Mouse (Mus musculus) adrenal gland, adult 10 weeks (tissue): ENCODE results near the gene Stoml2. TPM values are rescaled to one million over a fixed set of nuclear protein-coding genes. Genes with fewer than 3 reads are reported as not detected.

Source experiments
- polyA plus RNA-seq: library from polyadenylated mRNA; stranded (reverse); fragments of 350-450 nt; fragmentation: Illumina TruSeq; extraction: RNeasy Lipid Tissue Mini Kit (QIAGEN cat#74804); gene quantifications from one replicate; pipeline ENCODE4 v1.2.3, GENCODE M21; 2014; ENCODE audit warnings: low read depth, low replicate concordance

Stoml2 gene
- polyA plus RNA-seq = 46.2 TPM

DNA sequence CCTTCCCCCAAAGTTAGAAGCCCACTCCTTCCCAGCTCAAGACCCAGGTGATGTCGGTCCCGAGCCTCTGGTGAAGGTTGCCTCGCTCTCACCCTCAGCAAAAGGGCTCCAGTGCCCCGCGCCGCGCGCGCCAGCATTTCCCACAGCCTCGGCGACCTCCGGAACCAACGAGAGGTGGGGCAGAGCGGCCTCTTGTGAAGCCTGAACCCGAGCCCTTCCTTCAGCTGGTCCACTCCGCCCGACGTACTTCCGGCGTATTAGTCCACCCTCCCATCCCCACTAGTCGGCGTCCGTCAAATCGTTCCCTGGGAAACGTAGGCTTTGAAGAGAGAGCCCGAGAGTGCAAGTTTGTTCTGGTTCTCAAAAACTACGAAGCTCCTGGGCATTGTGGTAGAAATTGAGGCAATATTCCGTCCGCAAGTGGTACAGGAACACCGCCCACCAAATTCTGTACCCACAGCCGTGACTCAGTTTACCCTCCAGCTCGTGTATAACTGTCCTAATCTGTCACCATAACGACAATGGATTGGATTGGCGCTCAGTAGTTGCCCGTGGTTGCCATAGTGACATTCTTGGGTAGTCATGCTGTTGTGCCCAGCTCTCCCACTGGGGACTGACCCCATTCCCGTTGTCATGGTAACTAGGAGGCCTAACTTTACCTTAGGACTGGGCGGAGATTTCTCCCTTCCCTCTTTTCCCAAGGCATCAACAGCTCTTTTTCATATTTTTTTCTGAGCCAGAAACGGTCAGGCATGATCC, at the start of gene Stoml2:
Gene Stoml2 (minus strand): TSS at position 474 of the 759 bp plus-strand sequence.

DNA sequence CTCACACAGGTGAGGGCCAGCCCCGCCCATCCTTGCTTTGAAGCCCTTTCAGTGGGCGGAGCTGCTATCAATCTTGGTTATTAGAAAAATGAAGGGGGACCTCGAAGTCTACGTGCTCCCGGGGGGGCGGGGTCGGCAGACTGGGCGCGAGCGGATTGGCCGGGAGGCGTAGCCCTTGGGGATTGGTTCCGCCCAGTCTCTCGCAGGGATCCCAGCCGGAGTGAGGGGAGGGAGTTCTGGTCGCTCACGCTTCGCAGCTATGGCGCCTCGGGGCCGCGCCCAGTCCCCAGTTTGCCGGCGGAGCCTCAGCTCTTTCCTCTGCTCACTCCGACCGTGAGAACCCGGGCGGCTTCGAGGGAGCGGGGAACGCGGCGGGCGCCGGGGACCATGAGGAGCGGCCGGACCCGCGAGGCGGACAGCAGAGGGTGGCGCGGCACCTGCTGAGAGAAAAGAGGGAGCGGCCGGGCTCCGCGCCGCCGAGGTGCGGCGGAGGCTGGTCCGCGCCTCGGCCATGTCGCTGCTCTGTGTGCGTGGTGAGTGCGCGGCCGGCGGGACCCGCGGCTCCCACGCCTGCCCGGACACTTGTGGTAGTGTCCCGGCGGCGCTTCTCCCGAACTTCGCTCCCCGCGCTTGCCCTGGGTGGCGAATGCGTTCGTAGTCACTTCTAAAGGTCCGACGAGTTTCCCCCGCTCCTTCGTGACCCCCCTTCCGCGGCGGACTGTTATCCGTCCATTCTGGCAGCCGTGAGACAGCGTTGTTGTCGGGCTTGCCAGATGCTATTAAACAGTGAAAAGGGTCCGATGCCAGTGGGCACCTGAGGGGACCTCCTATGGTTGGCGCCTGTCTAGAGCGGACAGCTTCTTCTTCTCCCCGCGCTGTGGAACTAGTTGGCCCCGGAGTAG, 27.5 kb upstream of the Stoml2 start, which contains the start of gene Unc13b:
Gene Unc13b (plus strand): TSS at position 201 of the 902 bp plus-strand sequence.

DNA sequence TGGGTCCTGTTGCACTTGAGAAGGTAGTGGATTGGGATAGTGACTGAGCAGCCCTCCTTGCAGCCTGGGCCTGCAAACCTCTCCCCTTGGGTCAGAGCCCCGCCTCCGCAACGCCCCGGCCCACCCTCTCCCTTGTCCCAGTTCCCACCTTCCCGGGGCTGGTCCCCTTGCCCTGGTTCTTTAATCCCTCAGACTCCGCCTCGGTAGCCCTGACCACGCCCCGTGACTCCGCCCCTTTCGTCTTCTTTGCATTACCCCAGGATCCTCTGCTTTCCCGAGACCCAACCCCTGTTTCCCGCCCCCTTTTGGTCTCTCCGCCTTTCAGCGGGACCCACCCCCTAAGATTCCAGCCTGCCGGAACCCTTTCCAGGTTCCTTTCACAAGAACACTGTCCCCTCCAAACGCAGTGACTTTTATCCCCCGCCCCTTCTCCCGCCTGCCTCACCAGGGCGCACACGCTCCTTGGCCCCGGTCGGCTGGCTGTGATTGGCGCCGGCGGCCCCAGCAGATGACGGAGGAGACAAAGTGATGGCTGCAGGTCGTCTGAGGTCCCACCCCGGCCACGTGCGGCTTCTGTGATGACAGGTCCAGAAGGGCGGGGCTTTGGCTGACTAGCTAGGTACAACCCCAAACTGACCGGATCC, 14.3 kb upstream of the Stoml2 start, which contains the start of gene Fam214b:
Gene Fam214b (minus strand): TSS at position 562 of the 644 bp plus-strand sequence.

DNA sequence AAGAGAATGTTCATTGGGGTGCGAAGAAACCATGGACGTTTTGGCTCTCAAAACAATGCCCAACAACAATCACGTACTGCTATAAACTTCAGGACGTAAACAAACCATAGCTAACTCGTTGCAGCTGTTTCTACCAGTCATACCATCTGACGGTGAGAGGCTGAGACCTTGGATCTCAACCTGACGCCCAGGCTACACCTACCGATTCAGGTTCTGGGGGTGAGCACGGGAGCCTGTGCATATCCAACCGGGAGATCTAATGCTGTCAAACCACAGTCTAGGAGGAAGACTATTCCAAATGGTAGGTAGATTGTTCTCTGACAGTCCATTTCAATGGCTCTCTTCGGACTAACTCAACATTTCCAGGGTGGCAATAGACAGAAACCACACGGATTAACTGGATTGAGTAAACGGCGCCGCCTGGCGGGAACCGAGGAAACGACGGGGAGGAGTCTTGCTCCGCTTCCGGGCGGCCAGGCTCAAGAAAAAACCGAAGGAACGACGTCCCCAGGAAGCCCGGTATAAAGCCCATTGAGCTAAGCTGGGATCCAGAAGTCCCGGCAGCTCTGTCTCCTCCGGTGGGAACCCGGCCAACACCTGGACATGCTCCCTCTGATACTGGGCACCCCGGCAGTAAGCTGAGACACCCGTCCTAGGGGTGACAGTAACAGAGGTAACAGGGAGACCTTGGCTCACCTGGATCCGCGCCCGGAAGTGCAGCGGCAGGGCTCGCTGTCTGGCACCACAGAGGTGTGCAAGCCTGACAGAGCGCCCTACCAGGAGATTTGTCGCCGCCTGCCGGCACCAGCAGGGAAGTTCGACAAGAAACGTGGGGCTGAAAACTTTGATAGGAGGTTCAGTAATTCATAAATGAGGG, 6.2 kb downstream of the Stoml2 start, which contains the start of gene Pigo:
Gene Pigo (minus strand): TSS at position 736 of the 877 bp plus-strand sequence.

DNA sequence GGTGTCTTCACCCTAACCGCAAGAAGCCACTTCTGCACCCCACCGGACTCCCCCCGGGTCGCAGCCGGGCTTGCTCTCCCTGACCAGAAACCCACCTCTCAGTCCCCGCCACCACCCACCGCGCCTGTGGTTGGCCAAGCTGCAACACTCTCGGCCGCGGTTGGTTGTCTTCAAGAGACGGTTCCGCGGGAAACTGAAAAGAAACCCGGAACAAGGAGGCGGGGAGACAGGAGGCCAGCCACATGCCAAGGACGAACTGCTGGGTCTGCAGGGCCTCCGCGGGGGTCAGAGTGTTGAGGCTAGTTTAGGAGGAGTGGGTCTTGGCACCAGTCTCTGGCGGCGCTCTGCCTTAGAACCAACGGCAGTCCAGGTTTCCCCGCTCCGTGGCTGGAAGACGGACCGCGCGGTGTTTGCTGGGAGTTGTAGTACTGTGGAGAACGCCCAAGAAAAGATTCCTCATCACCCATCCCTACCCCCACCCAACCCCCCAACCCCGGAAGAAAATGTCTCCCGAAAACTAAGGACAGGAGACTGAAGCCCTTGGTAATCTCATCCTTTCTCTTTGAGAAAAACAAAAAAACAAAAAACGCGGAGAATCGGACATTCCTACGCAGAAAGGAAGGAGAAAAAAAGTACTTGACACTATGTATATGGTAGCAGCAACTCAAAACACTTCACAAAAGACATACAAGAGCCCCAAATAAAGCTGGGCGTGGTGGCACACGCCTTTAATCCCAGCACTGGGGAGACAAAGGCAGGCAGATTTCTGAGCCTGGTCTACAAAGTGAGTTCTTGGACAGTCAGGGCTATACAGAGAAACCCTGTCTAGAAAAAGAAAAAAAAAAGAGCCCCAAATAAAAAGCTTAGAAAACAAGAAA, 21.1 kb downstream of the Stoml2 start, which contains the start of gene Fancg:
Gene Fancg (minus strand): TSS at position 346 of the 878 bp plus-strand sequence.

DNA sequence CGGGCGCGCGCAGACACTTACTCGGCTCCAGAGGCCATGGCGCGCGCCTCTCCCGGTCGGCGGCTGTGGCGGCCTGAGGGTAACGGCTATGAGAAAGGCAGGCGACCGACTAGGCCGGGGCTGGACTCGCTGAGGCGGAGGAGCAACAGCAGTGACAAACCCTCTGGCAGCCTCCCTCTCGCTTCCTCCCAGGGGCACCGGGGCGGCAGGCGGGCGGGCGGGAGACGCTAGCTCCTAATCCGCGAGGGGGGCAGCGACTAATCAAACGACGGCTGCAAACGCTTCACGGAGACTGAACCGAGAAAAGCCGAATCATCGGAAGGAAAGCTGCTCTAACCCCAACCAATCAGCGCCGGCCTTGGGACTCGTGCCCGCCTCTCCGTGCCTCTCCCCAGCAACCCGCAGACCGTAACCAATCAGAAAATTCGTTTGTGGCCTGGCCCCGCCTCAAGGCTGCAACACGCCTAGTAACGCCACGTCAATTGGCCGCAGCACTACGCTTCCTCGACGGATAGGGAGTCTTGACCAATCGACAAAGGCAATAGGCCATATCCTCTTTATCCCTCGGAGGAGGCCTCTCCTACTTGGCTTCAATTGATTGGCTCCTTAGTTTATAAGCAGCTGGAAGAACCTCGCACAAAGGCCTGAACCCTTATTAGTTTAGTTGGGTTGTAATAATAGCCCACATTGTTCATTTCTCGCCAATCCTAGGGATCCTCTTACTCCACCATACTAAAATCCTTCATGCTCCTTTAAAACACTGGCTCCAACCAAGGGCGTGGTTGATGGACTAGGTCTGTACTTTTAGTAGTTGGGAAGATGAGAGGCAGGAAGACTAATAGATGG, 31.1 kb downstream of the Stoml2 start, which contains the start of gene Vcp:
Gene Vcp (minus strand): TSS at position 367 of the 846 bp plus-strand sequence.

Other genes with a start within 250 kb of the Stoml2 start
- gene Fam205a1, start 177.8 kb downstream of the Stoml2 start, polyA plus RNA-seq = not detected
- not detected for gene Gm12394, start 174.9 kb downstream of the Stoml2 start, polyA plus RNA-seq
- gene Fam205c, start 157.5 kb downstream of the Stoml2 start, polyA plus RNA-seq = not detected
- 0.87 TPM for gene Phf24, start 115.0 kb downstream of the Stoml2 start, polyA plus RNA-seq
- gene Dnajb5, start 81.9 kb downstream of the Stoml2 start, polyA plus RNA-seq = 0.99 TPM
- gene 1700022I11Rik, start 62.1 kb downstream of the Stoml2 start, polyA plus RNA-seq = not detected
- gene Vcp, start 31.2 kb downstream of the Stoml2 start, polyA plus RNA-seq = 319 TPM
- gene Fancg, start 21.2 kb downstream of the Stoml2 start, polyA plus RNA-seq = 4.7 TPM
- 1.6 TPM for gene Pigo, start 5.9 kb downstream of the Stoml2 start, polyA plus RNA-seq
- 5.7 TPM for gene Fam214b, start 14.5 kb upstream of the Stoml2 start, polyA plus RNA-seq
- gene Unc13b, start 27.2 kb upstream of the Stoml2 start, polyA plus RNA-seq = 8.3 TPM
- 0.35 TPM for gene Atp8b5, start 235.4 kb upstream of the Stoml2 start, polyA plus RNA-seq